Mouse (Mus musculus): ENCODE data around the gene Uqcrq.

Uqcrq gene

GRCm38 (mm10) chr11:53430670-53431346 is at the start of gene Uqcrq, which contains the start of gene Gdf9:
Gene Uqcrq (minus strand): TSS chr11:53430831.
Gene Gdf9 (plus strand): TSS chr11:53431023.
- CTCF ChIA-PET = interaction anchor here (0.5 to 2.2 kb wide), 26 partner anchors 9 to 1035 kb away, joined by 3 to 13 read pairs (median 4); partner anchors contain the start of genes Gm9837 (in 2 of the 4) and 9530068E07Rik (in 1 of the 4)
- POLR2A ChIA-PET = interaction anchor here (0.6 to 4.9 kb wide), 98 partner anchors 9 to 1990 kb away, joined by 3 to 33 read pairs (median 4); partner anchors contain the start of genes Hspa4 (in 3 of the 4), Zcchc10 (in 3 of the 4), Slc22a21 (in 2 of the 4) and Gm10447 (in 1 of the 4)

- ChIA-PET CTCF (interaction anchor here (0.5 to 3.0 kb wide), 14 partner anchors 10 to 1754 kb away, joined by 3 to 22 read pairs (median 4); partner anchors contain the start of genes Gm9837 (in 3 of the 4), Gm10447 (in 1 of the 4) and Shroom1 (in 1 of the 4)), POLR2A (interaction anchor here (0.6 to 2.4 kb wide), 21 partner anchors 10 to 946 kb away, joined by 3 to 12 read pairs (median 4); partner anchors contain the start of genes Shroom1 (in 2 of the 4), Gm10447 (in 1 of the 4), Gm9837 (in 1 of the 4) and Kif3a (in 1 of the 4))
Observed at GRCm38 (mm10) chr11:53479783-53480301, 49.2 kb upstream of the Uqcrq start, which contains the start of the genes Gm9945 and Sowaha. Gene Gm9945 (plus strand): TSS chr11:53480166. Gene Sowaha (minus strand): TSS chr11:53480274.

GRCm38 (mm10) chr11:53479171-53479782 is 48.6 kb upstream of the Uqcrq start:
- ChIA-PET POLR2A (interaction anchor here (0.5 to 2.4 kb wide), 26 partner anchors 9 to 1690 kb away, joined by 3 to 12 read pairs (median 4); partner anchors contain the start of genes Shroom1 (in 2 of the 4), Gm10447 (in 1 of the 4), Gm9837 (in 1 of the 4) and Kif3a (in 1 of the 4)), CTCF (interaction anchor here (0.5 to 3.0 kb wide), 15 partner anchors 9 to 1753 kb away, joined by 3 to 22 read pairs (median 4); partner anchors contain the start of genes Gm9837 (in 3 of the 4), Gm10447 (in 1 of the 4) and Shroom1 (in 1 of the 4))

- CTCF ChIA-PET = interaction anchor here in 3 of 4 experiments (0.8 to 3.0 kb wide), 10 partner anchors 8 to 258 kb away, joined by 3 to 22 read pairs (median 6); partner anchors contain the start of gene Gm9837 (in 3 of the 3)
- POLR2A ChIA-PET = interaction anchor here in 3 of 4 experiments (0.5 to 2.4 kb wide), 18 partner anchors 9 to 986 kb away, joined by 3 to 12 read pairs (median 4); partner anchors contain the start of genes Gm9837 (in 2 of the 3), Shroom1 (in 2 of the 3), Gm10447 (in 1 of the 3) and Rad50 (in 1 of the 3)
Observed at GRCm38 (mm10) chr11:53478383-53479170, 47.9 kb upstream of the Uqcrq start.

- CTCF ChIA-PET = interaction anchor here in 3 of 4 experiments (0.8 to 3.0 kb wide), 5 partner anchors 8 to 14 kb away, joined by 3 to 22 read pairs (median 4); partner anchors contain the start of gene Gm9837 (in 2 of the 3)
- POLR2A ChIA-PET = interaction anchor here in 2 of 4 experiments (1.1 to 1.9 kb wide), 5 partner anchors 8 to 46 kb away, joined by 4 to 8 read pairs (median 5); partner anchors contain the start of gene Gm9837 (in 2 of the 2)
Observed at GRCm38 (mm10) chr11:53477833-53478232, 47.2 kb upstream of the Uqcrq start.

GRCm38 (mm10) chr11:53475620-53476019 is 45.0 kb upstream of the Uqcrq start:
- ChIA-PET POLR2A (interaction anchor here in 2 of 4 experiments (0.6 to 1.6 kb wide), 4 partner anchors 9 to 1385 kb away, joined by 3 to 6 read pairs (median 4); partner anchors contain the start of genes Gm10447 (in 1 of the 2) and Shroom1 (in 1 of the 2)), CTCF (interaction anchor here (0.6 to 2.0 kb wide), 5 partner anchors 9 to 1251 kb away, joined by 3 to 5 read pairs (median 3); partner anchors contain the start of genes Gm10447 (in 1 of the 4) and Shroom1 (in 1 of the 4))

GRCm38 (mm10) chr11:53472709-53473108 is 42.1 kb upstream of the Uqcrq start:
- CTCF ChIA-PET = interaction anchor here (0.5 to 1.6 kb wide), 7 partner anchors 9 to 265 kb away, joined by 3 to 5 read pairs (median 3); no protein-coding TSS in a partner anchor
- POLR2A ChIA-PET = interaction anchor here in 1 of 4 experiments (1.9 kb wide), 1 partner anchor 14 kb away, joined by 4 read pairs; no protein-coding TSS in a partner anchor

- ChIA-PET POLR2A (interaction anchor here in 3 of 4 experiments (0.5 to 1.7 kb wide), 12 partner anchors 8 to 266 kb away, joined by 3 to 11 read pairs (median 3); partner anchors contain the start of genes Gm9945 (in 2 of the 3), Gm10447 (in 1 of the 3), Rad50 (in 1 of the 3) and Shroom1 (in 1 of the 3)), CTCF (interaction anchor here (0.5 to 2.3 kb wide), 60 partner anchors 9 to 1783 kb away, joined by 3 to 41 read pairs (median 4); partner anchors contain the start of genes Gm10447 (in 3 of the 4), Gm9945 (in 3 of the 4), Shroom1 (in 3 of the 4) and Sowaha (in 3 of the 4))
Observed at GRCm38 (mm10) chr11:53469968-53470695, 39.5 kb upstream of the Uqcrq start, which contains the start of gene Gm9837. Gene Gm9837 (minus strand): TSS chr11:53470479.

GRCm38 (mm10) chr11:53469294-53469967 is 38.8 kb upstream of the Uqcrq start:
- POLR2A ChIA-PET = interaction anchor here in 2 of 4 experiments (0.6 to 1.7 kb wide), 12 partner anchors 9 to 266 kb away, joined by 3 to 11 read pairs (median 3); partner anchors contain the start of genes Gm9945 (in 2 of the 2), Gm10447 (in 1 of the 2), Rad50 (in 1 of the 2) and Shroom1 (in 1 of the 2)

GRCm38 (mm10) chr11:53466231-53466971 is 35.8 kb upstream of the Uqcrq start:
- ChIA-PET CTCF (interaction anchor here (0.5 to 2.9 kb wide), 91 partner anchors 9 to 646 kb away, joined by 3 to 56 read pairs (median 4); partner anchors contain the start of genes Gm10447 (in 4 of the 4), Shroom1 (in 4 of the 4), Gm9945 (in 3 of the 4) and Sowaha (in 3 of the 4)), POLR2A (interaction anchor here (0.5 to 3.0 kb wide), 28 partner anchors 9 to 320 kb away, joined by 3 to 20 read pairs (median 4); partner anchors contain the start of genes Gm9945 (in 3 of the 4), Shroom1 (in 3 of the 4), Sowaha (in 3 of the 4) and Gdf9 (in 2 of the 4))

More at GRCm38 (mm10) chr11:53469294-53469967, 38.8 kb upstream of the Uqcrq start:
- CTCF ChIA-PET = interaction anchor here (0.7 to 2.3 kb wide), 43 partner anchors 10 to 462 kb away, joined by 3 to 41 read pairs (median 4); partner anchors contain the start of genes Gm10447 (in 3 of the 4), Gm9945 (in 3 of the 4), Shroom1 (in 3 of the 4) and Sowaha (in 3 of the 4)

- ChIA-PET CTCF (interaction anchor here in 3 of 4 experiments (0.5 to 2.0 kb wide), 16 partner anchors 9 to 273 kb away, joined by 3 to 8 read pairs (median 3); partner anchors contain the start of genes Gm9945 (in 1 of the 3) and Sowaha (in 1 of the 3)), POLR2A (interaction anchor here (0.6 to 3.0 kb wide), 22 partner anchors 7 to 428 kb away, joined by 3 to 20 read pairs (median 4); partner anchors contain the start of genes Gdf9 (in 3 of the 4), Uqcrq (in 2 of the 4), Gm10447 (in 1 of the 4) and Gm9945 (in 1 of the 4))
Observed at GRCm38 (mm10) chr11:53463551-53464424, 33.2 kb upstream of the Uqcrq start.

- ChIA-PET POLR2A (interaction anchor here in 1 of 4 experiments (0.5 kb wide), 1 partner anchor 26 kb away, joined by 5 read pairs; no protein-coding TSS in a partner anchor), CTCF (interaction anchor here in 1 of 4 experiments (0.6 kb wide), 1 partner anchor 251 kb away, joined by 4 read pairs; no protein-coding TSS in a partner anchor)
Observed at GRCm38 (mm10) chr11:53461727-53462126, 31.1 kb upstream of the Uqcrq start.
